Mouse (Mus musculus): Measurements from ENCODE around the gene Itprip.

- no peak for TF ChIP-seq CTCF (IDR thresholded peaks at IDR 0.05; ENCODE audit: low read depth, low read length)
- TF ChIP-seq TAL1 (conservative IDR thresholded peaks at IDR 0.05; ENCODE audit: low read depth, low read length) = no peak
Observed at GRCm38 (mm10) chr19:47853951-47854795, 64.9 kb downstream of the Itprip start.
